Mouse (Mus musculus): Measurements from ENCODE around the gene Efemp2.

DNA sequence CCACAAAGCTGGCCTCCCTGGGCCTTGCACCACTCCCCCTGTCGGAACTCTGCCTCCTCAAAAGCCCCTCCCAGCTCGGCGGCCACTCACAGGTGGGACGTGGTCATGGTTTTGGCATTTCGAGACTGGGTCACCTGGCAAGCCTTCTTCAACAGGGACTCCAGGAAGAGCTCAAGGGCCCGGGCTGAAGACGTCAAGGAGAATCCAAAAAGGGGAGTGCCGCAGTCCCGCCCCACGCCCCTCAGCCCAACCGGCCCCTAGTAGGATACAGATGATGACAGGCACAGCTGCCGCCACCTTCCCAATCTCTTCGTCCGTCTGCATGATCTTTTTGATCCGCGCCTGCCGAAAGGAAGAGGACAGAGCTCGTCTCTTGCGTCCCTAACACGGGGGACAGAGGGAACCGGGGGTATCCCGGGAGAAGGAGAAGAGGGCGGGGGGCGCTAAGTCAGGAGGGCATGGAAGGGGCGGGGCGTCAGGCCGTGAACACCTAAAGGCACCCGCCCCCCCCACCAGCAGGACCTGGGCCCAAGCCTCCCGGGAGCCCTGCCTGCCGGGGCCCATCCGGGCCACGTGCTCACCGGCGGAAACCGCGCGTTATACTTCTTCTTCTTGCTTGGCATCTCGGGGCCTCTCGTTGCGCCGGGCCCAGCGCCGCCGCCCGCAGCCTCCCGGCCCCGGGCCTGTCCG lies 49.5 kb upstream of the Efemp2 start:
- TF ChIP-seq CTCF (IDR thresholded peaks at IDR 0.05; ENCODE audit: borderline replicate concordance, insufficient read depth, low read length) = no peak
- TF ChIP-seq POLR2A (IDR thresholded peaks at IDR 0.05; ENCODE audit: low read depth, low read length) = 0 out of 2 replicates have a peak, but pooled peaks have one; percentile 41

Measured in embryonic fibroblast, embryonic 13.5 days (primary cell).